In genomic region chrX:12860168-12860567, GRCm38 (mm10) we compare ENCODE assay signal across 9 mouse cellular contexts.
A peak's percentile ranks its signal among the peaks of the same experiment; 100 is the strongest.
DNase-seq lines count a peak whose midpoint lies in the region; ATAC-seq lines count a peak whose summit lies in the region.
"Had no signal": no experiment of that assay in that cellular context is flagged by ENCODE, and none has a peak within 500 bp of the region (broad histone marks: within the 10 kb centered on the region; RNA-seq: fewer than 3 reads in every experiment).

No protein-coding gene starts in this region.

- H3K4me2 ChIP-seq in hindbrain, embryonic 14.5 days (replicated peaks) = no peak overlapping the region
- H3K4me2 ChIP-seq in hindbrain, embryonic 16.5 days (ENCODE audit: low read length) = no peak overlapping the region
- H3K4me2 ChIP-seq: liver, embryonic 15.5 days had no signal

- H3K4me1 ChIP-seq in hindbrain, embryonic 14.5 days (replicated peaks; ENCODE audit: control insufficient read depth, insufficient read depth, low read length) = 0 out of 2 replicates have a peak, but pooled peaks cover 5% of the 10 kb centered on the region
- peaks cover 4% of the 10 kb centered on the region; the same call in 1 of the 2 replicates for H3K4me1 ChIP-seq in hindbrain, embryonic 16.5 days (ENCODE audit: control insufficient read depth, insufficient read depth, low read depth, low read length)

- intact Hi-C loops in left cerebral cortex, postnatal 36 days (cut with DNase I) = no loop called here

- DNase-seq in hindbrain, embryonic 14.5 days (ENCODE audit: low spot score) = no peak
- peak; percentile 27 for DNase-seq in NIH3T3 (ENCODE audit: low read depth)
- peak; percentile 17 for DNase-seq in embryo, embryonic 11 days
- peak; percentile 8 to 42 for DNase-seq in kidney, postnatal 4 days
- no peak for DNase-seq in left cerebral cortex, postnatal 36 days (ENCODE audit: low spot score in 2 of 2)
- DNase-seq in B cell, adult 2 months = no peak
- DNase-seq in left cerebral cortex, adult 18-20 months (ENCODE audit: low spot score in 2 of 2) = no peak

- no peak for ATAC-seq in hindbrain, embryonic 14.5 days (ENCODE audit: low FRiP score)
- no peak for ATAC-seq in hindbrain, embryonic 16.5 days

- no peak overlapping the region for H3K9ac ChIP-seq in hindbrain, embryonic 14.5 days
- no peak overlapping the region for H3K9ac ChIP-seq in hindbrain, embryonic 16.5 days (ENCODE audit: low read depth, low read length)
- H3K9ac ChIP-seq: liver, embryonic 15.5 days had no signal

- no peaks in the 10 kb centered on the region for H3K27me3 ChIP-seq in hindbrain, embryonic 14.5 days (ENCODE audit: control insufficient read depth, insufficient read depth, low read length)
- H3K27me3 ChIP-seq in hindbrain, embryonic 16.5 days (replicated peaks; ENCODE audit: control insufficient read depth, insufficient read depth, low read length) = no peaks in the 10 kb centered on the region
- H3K27me3 ChIP-seq: liver, embryonic 15.5 days had no signal

- 0 out of 2 replicates have a peak overlapping the region, but pooled peaks have one; percentile 94 for H3K27ac ChIP-seq in hindbrain, embryonic 14.5 days
- H3K27ac ChIP-seq in hindbrain, embryonic 16.5 days (ENCODE audit: low read depth, low read length) = no peak overlapping the region
- H3K27ac ChIP-seq: liver, embryonic 15.5 days had no signal

- no peak overlapping the region for H3K4me3 ChIP-seq in hindbrain, embryonic 14.5 days (replicated peaks; ENCODE audit: low read length)
- no peak overlapping the region for H3K4me3 ChIP-seq in hindbrain, embryonic 16.5 days (ENCODE audit: low read length)
- H3K4me3 ChIP-seq: liver, embryonic 15.5 days had no signal

- no peaks in the 10 kb centered on the region for H3K9me3 ChIP-seq in hindbrain, embryonic 14.5 days (ENCODE audit: control insufficient read depth, low read length)
- H3K9me3 ChIP-seq in hindbrain, embryonic 16.5 days (ENCODE audit: control insufficient read depth, low read length) = no peaks in the 10 kb centered on the region
- H3K9me3 ChIP-seq: liver, embryonic 15.5 days had no signal

- 75% methylated on average over 6 of the region's 6 CpGs for WGBS in hindbrain, embryonic 14.5 days
- WGBS in hindbrain, embryonic 16.5 days = 74% methylated on average over 6 of the region's 6 CpGs

- H3K36me3 ChIP-seq in hindbrain, embryonic 14.5 days (replicated peaks; ENCODE audit: control insufficient read depth, insufficient read depth) = no peaks in the 10 kb centered on the region
- no peaks in the 10 kb centered on the region for H3K36me3 ChIP-seq in hindbrain, embryonic 16.5 days (ENCODE audit: control insufficient read depth, insufficient read depth, low read length)
- H3K36me3 ChIP-seq: liver, embryonic 15.5 days had no signal

Comparison
In these comparisons a context has a peak if more than half of its experiments do, and no peak if none do; other contexts are left out.
1. DNase-seq: peak in NIH3T3 (single experiment), embryo, embryonic 11 days (single experiment) and kidney, postnatal 4 days (2 of 2); none in hindbrain, embryonic 14.5 days (single experiment), left cerebral cortex, postnatal 36 days (0 of 2), B cell, adult 2 months (0 of 2) and left cerebral cortex, adult 18-20 months (0 of 2).